Mouse (Mus musculus): ENCODE data around the gene Plcb4.
"Not testable (repeated sequence)": the region's sequence is repeated elsewhere in the genome, so short reads cannot be mapped to it uniquely, and the experiment has no call there.

The Plcb4 gene

GRCm38 (mm10) chr2:135717232-135718134 is 58.7 kb downstream of the Plcb4 start:
- no peak for DNase-seq (ENCODE audit: low read depth)

DNA sequence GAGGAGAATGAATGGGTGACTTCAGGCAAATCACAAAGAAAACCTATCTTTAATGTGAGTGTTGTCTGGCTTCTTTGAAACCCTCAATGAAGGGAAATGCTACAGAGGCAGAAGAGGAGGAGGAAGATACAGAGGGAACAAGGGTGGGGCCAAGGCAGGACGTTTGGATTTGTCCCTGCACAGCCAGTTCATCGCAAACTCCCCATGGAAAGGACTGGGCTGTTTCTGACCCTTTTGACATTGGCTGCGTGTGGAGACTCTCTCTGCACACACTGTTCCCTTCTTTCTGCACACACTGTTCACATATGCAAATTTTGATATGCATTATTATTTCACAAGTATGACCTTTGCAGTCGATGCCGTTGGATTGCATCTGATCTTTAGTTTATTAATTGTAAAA is 63.3 kb downstream of the Plcb4 start:
- no peak for DNase-seq (ENCODE audit: low read depth)

DNA sequence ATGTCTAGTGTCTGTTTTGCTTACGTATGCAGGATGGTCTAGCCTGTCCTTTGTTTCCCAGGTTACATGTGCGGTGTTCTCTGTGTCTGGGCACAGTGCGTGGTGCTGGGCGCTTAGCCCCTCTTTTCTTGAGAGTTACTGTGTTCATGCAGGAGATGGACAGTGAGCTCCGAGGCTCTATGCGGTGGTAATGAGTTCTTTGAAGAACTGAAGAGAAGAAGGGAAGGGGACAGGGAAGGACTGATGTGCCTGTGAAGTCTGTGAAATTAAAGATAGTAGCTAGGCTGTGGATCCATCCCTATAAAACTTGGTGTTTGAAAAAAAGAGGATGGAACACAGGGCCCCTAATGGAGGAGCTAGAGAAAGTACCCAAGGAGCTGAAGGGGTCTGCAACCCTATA is 64.6 kb downstream of the Plcb4 start:
- no peak for DNase-seq (ENCODE audit: low read depth)

- DNase-seq (ENCODE audit: low read depth): no peak
Measured at GRCm38 (mm10) chr2:135724489-135724888, 65.7 kb downstream of the Plcb4 start.

DNA sequence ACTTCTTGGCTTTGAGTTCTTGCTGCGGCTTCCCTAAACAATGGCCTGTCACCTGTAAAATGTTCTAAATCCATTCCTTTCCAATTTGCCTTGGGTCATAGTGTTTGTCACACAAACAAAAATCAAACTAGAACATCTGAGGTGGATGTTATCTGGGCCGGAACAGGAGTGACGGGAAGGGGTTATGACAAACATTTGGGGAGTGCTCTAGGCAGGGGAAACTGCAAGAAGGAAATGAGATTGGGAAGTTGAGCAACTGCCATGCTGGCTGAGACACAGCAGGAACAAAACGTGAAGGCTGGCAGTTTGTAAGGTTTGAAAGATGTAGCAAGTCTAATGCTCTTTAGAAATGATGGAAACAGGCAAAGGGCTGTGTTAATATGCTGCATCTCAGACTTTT is 66.6 kb downstream of the Plcb4 start:
- no peak for DNase-seq (ENCODE audit: low read depth)

DNA sequence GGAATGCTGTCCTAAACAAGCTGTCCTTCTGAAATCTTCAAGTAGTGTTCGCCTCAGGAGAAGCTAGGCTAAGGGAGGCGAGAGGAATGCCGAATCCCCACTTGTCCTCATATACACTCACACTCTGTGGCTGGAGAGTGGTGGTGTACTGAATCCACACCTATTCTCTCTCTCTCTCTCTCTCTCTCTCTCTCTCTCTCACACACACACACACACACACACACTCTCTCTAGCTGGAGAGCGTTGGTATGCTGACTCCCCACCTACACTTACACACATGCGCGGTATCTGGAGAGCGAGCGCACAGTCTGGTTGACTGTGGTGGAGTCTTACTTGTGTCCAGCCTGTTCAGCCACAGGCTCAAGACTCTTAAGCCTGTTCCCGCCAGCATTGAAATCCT is 68.3 kb downstream of the Plcb4 start:
- DNase-seq (ENCODE audit: low read depth): no peak

DNA sequence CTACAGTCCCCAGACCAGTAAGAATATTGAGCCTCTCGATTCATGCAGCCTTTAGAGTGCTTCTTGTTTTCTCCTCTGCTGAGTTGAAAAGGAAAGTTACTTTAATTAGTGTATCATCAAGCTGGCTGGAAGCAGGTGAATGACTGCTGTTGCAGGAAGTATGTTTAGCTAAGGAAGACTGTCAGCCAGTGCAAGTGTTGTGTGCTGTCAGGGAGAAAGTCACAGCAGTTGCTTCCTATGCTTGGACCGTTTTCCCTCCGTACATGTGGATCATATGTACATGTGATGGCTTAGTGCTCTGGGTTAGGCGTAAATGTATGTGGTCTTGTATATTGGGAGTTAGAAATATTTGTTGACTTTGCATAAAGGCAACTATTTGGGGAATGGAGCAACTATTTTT is 69.1 kb downstream of the Plcb4 start:
- no peak for DNase-seq (ENCODE audit: low read depth)

DNA sequence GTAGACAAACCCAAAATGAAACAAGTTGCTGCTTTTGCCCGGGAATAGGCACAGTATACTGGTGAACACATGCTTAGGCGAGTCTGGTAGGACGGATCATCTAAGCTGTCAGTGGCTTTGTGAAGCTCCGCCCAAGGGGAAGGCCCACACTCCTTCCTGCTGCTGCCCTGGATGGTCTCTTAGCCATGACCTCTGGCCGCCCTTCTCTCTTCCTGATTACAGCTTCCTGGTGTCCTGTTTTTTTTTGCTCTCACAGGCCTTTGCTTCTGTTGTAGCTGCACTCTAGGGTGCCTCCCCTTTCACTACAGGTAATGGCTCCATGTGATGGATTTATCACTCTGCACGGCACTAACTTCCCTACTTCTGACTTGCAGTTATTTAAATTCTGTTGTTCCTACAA is 72.8 kb downstream of the Plcb4 start:
- DNase-seq (ENCODE audit: low read depth): no peak

- no peak for DNase-seq (ENCODE audit: low read depth)
Measured at GRCm38 (mm10) chr2:135732651-135733050, 73.8 kb downstream of the Plcb4 start.

GRCm38 (mm10) chr2:135733926-135734510 is 75.2 kb downstream of the Plcb4 start:
- DNase-seq (ENCODE audit: low read depth): no peak

- DNase-seq (ENCODE audit: low read depth): no peak
Measured at GRCm38 (mm10) chr2:135737506-135737905, 78.7 kb downstream of the Plcb4 start.

DNA sequence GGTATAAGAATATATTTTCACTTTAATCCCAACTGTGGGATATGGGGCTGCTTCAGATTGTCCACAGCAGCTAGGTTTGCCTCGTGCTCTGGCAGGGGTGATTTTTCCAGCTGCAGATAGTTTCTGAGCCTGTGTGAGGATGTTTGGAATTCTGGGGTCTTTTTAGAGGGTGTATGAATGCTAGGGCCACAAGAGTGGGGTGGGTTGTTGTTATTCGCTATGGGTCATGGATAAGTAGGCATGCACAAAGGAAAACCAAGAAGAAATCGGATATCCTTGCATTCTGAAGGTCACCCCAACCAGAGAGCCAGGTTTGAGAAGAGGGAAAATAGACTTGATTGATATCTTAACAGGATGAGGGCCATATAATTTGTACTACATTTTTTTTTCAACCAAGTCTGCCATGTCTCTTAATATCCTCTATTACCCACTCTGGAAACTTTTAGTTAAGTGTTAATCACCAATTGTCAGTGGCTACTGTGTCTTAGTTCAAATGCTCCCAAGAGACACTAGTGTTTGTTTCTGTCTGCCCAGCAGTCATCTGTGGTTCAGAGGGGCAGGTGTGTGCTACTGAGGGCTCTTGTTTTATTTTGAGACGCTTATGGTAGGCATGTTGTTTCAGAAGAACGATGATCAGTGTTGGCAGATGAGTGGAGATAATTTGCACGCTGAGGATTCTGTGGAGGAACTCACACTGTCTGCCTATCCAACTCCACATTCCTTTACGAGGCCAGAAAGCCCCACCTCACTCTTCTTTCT is 79.4 kb downstream of the Plcb4 start:
- DNase-seq (ENCODE audit: low read depth): not testable (repeated sequence)

- no peak for DNase-seq (ENCODE audit: low read depth)
Measured at GRCm38 (mm10) chr2:135738950-135739349, 80.1 kb downstream of the Plcb4 start.

DNA sequence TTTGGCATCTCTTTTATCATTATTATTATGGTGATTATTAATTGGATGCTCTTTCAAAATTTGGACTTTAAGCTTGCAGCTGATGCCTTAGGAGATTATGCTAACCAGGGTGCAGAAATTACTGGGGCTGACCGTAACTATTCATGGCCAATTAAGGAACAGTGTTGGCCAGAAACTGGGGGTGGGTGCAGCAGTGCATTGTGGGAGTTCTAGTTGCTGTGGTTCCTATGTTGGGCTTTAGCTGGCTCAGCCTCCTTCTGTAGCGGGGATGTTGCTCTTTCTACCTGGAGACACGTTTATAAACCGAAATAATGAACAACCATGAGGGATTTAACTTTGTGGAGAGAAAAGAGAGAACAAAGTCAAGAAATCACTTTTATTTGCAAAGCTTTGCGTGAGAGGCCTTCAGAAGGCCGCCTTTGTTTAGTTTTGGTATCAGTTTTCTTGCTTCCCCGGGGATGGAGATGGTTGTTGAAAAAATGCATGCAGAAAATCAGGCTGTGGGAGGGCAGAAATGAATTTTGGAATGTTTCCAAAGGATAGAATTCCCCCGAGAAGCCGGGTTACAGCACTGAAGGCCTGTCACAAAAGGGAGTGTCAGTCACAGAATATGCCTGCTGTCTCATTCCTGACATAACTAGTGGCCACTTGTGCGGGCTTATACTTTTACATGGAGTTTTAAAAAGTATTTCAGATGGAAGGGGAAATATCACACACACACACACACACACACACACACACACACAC is 84.3 kb downstream of the Plcb4 start:
- no peak for DNase-seq (ENCODE audit: low read depth)

DNA sequence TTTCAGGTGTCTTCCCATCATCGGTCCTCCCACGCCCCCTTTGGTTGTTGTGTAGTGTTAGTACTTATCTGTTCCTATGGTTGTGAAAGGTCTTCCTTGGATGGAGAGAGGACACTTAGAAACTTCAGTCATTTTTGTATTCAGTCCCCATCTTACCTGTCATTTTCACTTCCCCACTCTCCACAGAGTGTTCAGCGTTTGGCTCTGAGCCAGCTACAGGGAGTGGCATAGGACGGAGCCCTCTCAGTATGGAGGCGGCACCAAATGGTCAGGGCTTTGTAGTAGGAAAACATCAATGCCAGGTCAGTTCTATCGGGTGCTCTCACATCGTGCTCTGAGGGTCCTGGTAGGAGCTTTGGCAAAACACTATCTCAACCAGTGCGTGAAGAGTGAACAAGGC is 85.9 kb downstream of the Plcb4 start:
- DNase-seq (ENCODE audit: low read depth): no peak

DNA sequence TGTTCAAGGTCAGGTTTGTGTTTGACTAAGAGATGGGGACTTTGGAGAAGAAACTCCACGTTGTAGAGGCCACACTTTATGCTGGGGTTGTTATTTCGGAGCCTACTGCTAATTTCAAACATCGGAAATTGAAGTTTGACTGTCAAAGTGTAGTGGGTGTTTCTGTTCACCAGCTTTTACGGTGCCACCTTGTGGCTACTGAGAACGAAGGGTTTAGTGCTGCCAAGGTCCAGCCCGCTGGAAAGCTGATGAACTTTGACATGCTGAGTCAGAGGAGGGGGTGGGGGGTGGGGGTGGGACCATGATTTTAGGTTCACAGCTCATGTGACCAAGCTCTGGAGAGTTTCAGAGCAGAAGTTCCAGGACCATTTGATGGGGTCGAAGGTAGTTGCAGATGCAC is 86.3 kb downstream of the Plcb4 start:
- no peak for DNase-seq (ENCODE audit: low read depth)

GRCm38 (mm10) chr2:135748441-135748840 is 89.6 kb downstream of the Plcb4 start:
- no peak for DNase-seq (ENCODE audit: low read depth)

GRCm38 (mm10) chr2:135749606-135750005 is 90.8 kb downstream of the Plcb4 start:
- DNase-seq (ENCODE audit: low read depth): no peak

- no peak for DNase-seq (ENCODE audit: low read depth)
Measured at GRCm38 (mm10) chr2:135750748-135751147, 91.9 kb downstream of the Plcb4 start.

- no peak for DNase-seq (ENCODE audit: low read depth)
Measured at GRCm38 (mm10) chr2:135755792-135756191, 97.0 kb downstream of the Plcb4 start.

DNA sequence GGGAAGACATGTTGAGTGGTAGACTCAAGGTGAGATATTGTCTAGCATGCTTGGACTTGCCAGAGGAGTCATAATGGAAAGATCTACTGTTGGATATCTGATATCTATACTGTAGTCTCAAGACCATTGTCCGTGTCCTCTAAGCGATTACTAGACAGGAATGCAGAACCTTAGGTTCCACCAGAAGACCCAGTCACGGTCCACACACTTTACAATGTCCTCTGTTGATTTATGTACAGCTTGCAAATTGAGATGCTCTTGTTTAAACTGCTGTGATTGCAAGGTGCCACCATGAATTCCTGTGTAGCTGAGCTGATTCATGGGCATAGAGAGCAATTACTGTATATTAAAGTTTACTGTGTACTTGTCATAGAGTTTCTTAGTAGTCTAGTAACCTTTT is 98.7 kb downstream of the Plcb4 start:
- DNase-seq (ENCODE audit: low read depth): no peak

DNA sequence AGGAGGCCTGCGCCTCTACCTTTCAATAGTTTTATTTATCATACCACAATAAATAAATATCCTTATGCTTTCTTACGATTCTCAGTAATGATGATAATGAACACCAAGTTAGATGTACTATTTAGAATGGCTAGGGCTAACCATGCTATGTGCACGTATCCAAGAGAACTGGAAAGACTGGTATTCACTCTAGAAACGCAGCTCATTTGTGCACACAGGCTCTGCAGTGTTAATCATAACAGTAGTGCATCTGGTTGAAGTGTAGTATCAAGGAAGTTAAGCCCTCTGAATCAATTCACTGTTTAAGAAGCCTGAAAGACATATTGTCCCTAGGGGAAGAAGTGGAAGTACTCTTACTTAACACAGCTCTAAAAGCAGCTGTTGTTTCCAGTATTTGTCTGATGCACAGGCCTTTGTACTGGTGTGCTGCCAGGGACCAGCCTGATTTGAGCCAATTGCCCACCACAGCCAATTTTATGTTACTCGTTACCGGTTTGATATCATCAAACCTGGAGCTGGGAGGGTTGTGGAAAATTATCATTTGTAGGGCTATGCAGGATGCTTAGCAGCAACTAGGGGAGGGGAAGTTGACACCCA is 100.8 kb downstream of the Plcb4 start:
- no peak for DNase-seq (ENCODE audit: low read depth)

All from naive thymus-derived CD4-positive, alpha-beta T cell, adult 2 months (primary cell).